Mouse (Mus musculus) liver, adult 2 months (tissue): Measurements from ENCODE around the gene Nfatc2.

Experiments
- CTCF ChIP-seq: fragments of 200-500 bp; IDR thresholded peaks from 2 replicates; pipeline ENCODE4 v1.5.1; 2011; ENCODE audit warnings: low read depth, low read length, control low read depth
- POLR2A ChIP-seq: fragments of 200-500 bp; IDR thresholded peaks from 2 replicates; pipeline ENCODE4 v1.6.1; 2011; ENCODE audit warnings: low read length, control low read depth; ENCODE audit not compliant: insufficient read depth; ENCODE audit errors: extremely low read depth

GRCm38 (mm10) chr2:168451714-168452708 is 149.4 kb downstream of the Nfatc2 start:
- TF ChIP-seq CTCF (no peak), POLR2A (no peak)
